Mouse (Mus musculus) myocyte (in vitro differentiated cells): ENCODE results near the gene 1600014C23Rik.

Experiments
- E2F4 ChIP-seq: IDR thresholded peaks from one replicate; pipeline ENCODE4 v1.6.1; 2011; ENCODE audit warnings: mild to moderate bottlenecking, control low read depth, moderate library complexity; ENCODE audit not compliant: insufficient read depth
- MAX ChIP-seq: IDR thresholded peaks from one replicate; pipeline ENCODE4 v1.6.1; 2011; ENCODE audit warnings: low read depth, mild to moderate bottlenecking, control low read depth
- MYOD1 ChIP-seq, 3 experiments: IDR thresholded peaks; one replicate each; pipeline ENCODE4 v1.6.1; 2011; ENCODE audit warnings: control low read depth in 2 of 3, low read depth in 2 of 3, mild to moderate bottlenecking in 2 of 3, moderate library complexity in 1 of 3; ENCODE audit not compliant: insufficient read length in 2 of 3, control insufficient read depth in 1 of 3
- MYOG ChIP-seq, 3 experiments: IDR thresholded peaks; one replicate each; pipeline ENCODE4 v1.6.1; 2011; ENCODE audit warnings: control low read depth in 2 of 3, low read depth in 2 of 3, mild to moderate bottlenecking in 2 of 3; ENCODE audit not compliant: insufficient read length in 2 of 3, control insufficient read depth in 1 of 3, insufficient read depth in 1 of 3
- POLR2A ChIP-seq: IDR thresholded peaks from one replicate; pipeline ENCODE4 v1.6.1; 2011; ENCODE audit warnings: low read depth, mild to moderate bottlenecking, control low read depth, moderate library complexity; ENCODE audit not compliant: insufficient read length
- POLR2AphosphoS2 ChIP-seq: IDR thresholded peaks from one replicate; pipeline ENCODE4 v1.6.1; 2011; ENCODE audit warnings: low read depth, control low read depth; ENCODE audit not compliant: insufficient read length
- REST ChIP-seq: IDR thresholded peaks from one replicate; pipeline ENCODE4 v1.6.1; 2011; ENCODE audit warnings: mild to moderate bottlenecking, control low read depth, moderate library complexity; ENCODE audit not compliant: insufficient read depth, insufficient read length
- TCF12 ChIP-seq: IDR thresholded peaks from one replicate; pipeline ENCODE4 v1.6.1; 2011; ENCODE audit warnings: mild to moderate bottlenecking, control low read depth; ENCODE audit not compliant: poor library complexity, insufficient read depth, severe bottlenecking
- USF1 ChIP-seq: IDR thresholded peaks from one replicate; pipeline ENCODE4 v1.6.1; 2011; ENCODE audit warnings: low read depth, mild to moderate bottlenecking, control low read depth, moderate library complexity

- TF ChIP-seq E2F4 (no peak), USF1 (no peak), MAX (no peak), POLR2A (no peak), POLR2AphosphoS2 (no peak), REST (no peak), TCF12 (no peak), MYOG (IDR thresholded peaks at IDR 0.05; ENCODE audit: control insufficient read depth in 1 of 3, insufficient read depth in 1 of 3, insufficient read length in 2 of 3, low read depth in 2 of 3) (no peak), MYOD1 (IDR thresholded peaks at IDR 0.05; ENCODE audit: control insufficient read depth in 1 of 3, insufficient read length in 2 of 3, low read depth in 2 of 3) (no peak)
Measured at GRCm38 (mm10) chr17:45776185-45776584, 42.5 kb upstream of the 1600014C23Rik start.
